Mouse (Mus musculus): Measurements from ENCODE around the gene Ranbp17.

DNA sequence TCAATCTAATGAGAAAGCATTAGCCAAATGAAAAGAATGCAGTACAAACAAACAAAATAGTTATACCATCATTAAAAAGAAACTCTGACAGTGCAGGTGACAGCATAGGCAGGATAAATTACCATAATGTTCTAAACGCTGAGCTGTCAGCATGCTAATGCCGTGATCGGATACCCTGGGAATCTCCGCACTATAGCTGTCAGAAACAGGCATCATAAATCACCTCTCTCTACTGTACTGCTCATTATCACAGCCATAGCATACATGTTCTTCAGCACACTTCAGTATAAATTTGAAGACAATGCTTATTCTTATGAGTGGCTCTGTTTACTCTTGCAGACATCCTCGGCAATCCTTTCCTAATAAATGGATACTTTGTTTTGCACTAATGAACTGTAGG is 151.7 kb downstream of the Ranbp17 start:
- TF ChIP-seq POLR2A (IDR thresholded peaks at IDR 0.05; ENCODE audit: low read depth, low read length): no peak
- TF ChIP-seq CTCF (IDR thresholded peaks at IDR 0.05; ENCODE audit: extremely low read depth, insufficient read depth, insufficient read length, insufficient replicate concordance): no peak

Data from spleen, adult 2 months (tissue).